Mouse (Mus musculus) left cerebral cortex, postnatal 36 days (tissue): Measurements from ENCODE around the gene Hmx1. TPM values are rescaled to one million over a fixed set of nuclear protein-coding genes. Genes with fewer than 3 reads are reported as not detected.

Source experiments
- DNase-seq, 2 experiments: peaks; one replicate each; pipeline ENCODE4 v3.0.0; 2021 to 2022; ENCODE audit warnings: low spot score in 2 of 2, mixed read lengths in 1 of 2
- intact Hi-C: fragments of 180-260 bp; cut with DNase I; formaldehyde crosslinking; loops from one replicate; pipeline ENCODE4 v1.15.1; 2025
- total RNA-seq, 2 experiments: library from RNA; stranded (reverse); gene quantifications; 2 replicates each; pipeline ENCODE4 v1.2.3; 2021

The Hmx1 gene
- total RNA-seq, 2 experiments from 2014 or later: not detected

DNA sequence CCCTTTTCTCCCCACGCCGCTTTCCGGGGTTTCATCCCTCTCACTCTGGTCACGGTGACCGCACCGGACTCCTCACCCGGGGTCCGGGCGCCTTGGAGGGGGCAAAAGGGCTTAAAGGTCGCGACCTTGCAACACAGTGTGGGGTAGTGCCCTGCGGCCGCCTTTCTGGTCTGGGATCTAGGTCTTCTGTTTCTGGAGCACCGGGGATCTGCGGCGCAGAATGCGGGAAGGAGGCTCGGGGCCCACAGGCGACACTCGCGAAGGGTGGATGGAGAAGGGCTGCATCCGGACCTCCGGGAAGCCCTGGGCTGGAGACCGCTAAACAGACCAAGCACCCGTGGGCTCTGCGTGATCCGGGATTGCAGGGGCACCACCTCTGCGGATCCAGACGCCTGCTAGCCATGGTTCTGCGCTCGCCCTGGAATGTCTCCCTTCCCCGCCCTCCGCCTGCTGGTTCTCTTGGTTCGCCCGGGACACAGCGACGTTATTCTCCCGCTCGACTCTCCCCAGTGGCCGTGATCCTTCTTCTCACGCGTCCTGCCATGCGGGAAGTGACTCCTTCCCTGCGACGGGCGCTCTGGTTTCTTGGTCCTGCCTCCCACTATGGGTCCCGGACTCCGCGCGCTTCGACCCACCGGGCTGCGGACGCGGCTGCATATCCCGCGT, 8.2 kb downstream of the Hmx1 start:
- intact Hi-C loops: loop anchor here (10.0 kb wide), 1 partner anchor 1962 kb away; the partner anchor contains the start of gene Nkx1-1

DNA sequence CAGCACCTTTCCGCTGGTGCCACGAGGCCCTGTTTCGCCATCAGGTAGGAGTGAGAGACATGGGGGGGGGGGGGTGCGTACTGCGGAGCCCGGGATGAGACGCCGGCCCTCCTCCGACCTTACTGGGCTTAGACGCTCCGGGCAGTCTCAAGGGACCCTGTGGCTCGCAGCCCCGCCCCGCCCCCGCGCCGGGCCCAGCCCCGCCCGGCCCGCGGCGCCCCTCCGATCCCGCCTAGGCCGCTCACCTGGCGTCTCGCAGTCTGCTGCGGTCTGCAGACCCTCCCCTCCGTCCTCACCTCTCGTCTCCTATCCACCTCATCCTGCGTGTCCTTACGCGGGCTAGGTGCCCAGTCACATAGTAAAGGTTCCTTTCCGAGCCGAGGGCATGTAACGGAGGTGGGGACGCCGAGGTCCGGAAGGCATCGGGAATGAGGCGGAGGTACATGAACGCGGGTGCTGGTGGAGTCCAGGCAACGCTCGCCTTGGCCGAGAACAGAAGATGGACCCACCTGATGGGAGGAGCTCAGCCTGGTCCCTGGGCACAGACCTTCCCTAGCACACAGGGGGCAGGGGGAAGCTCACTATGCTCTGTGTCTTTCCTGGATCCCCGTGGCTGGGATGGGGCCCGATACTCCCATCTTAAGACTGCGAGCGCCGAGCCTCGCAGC, 8.9 kb downstream of the Hmx1 start:
- DNase-seq: no peak
- intact Hi-C loops: loop anchor here (10.0 kb wide), 1 partner anchor 1963 kb away; the partner anchor contains the start of gene Nkx1-1

More for the DNA sequence above, 8.2 kb downstream of the Hmx1 start:
- no peak for DNase-seq

DNA sequence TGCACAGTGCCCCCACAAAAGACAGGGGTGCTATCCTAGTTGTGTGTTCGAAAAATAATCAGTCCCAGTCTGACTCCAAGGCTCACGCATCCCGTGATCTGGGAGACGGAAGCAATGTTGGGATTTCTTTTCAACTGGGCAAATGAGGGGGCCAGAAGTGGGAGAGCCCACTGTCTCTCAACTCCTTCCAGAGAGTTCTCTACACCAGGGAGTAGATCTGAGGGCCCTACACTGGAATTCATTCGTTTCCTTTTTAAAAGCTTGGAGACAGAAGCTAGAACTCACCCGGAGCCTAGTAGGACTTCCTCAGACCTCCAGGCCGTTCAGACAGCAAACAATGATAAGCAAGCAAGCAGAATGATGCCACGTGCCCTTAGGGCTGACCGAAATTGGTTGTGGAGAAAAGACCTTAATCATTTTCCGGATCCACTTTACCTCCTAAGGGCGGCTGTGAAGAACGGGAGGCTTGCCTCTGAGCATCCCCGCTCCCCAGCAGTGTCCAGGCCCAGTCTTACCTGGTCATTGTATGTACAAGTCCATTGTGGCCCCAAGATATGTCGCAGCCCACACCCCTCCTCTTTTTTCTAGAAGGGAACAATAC, 9.5 kb downstream of the Hmx1 start:
- DNase-seq: no peak
- intact Hi-C loops: loop anchor here (10.0 kb wide), 1 partner anchor 1964 kb away; the partner anchor contains the start of gene Nkx1-1

DNA sequence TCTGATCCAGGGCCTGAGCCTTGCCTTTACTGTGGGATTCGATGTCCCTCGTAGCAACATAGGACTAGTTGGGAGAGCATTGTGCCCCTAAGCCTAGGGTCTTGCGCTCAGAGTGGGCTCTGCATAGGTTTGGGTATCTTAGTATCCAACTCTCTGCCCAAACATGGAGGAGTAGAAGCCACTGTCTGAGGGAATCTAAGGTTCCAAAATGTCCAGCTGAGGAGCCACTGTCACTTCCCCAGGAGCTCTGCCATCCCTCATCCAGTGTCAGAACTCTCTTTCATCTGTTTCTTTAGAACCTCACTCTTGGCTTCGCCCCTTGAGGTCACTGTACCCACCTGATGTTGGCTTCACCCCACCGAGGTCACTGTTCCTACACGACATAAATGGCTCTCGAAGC, 10.2 kb downstream of the Hmx1 start:
- intact Hi-C loops: loop anchor here (10.0 kb wide), 1 partner anchor 1964 kb away; the partner anchor contains the start of gene Nkx1-1
- DNase-seq: no peak

DNA sequence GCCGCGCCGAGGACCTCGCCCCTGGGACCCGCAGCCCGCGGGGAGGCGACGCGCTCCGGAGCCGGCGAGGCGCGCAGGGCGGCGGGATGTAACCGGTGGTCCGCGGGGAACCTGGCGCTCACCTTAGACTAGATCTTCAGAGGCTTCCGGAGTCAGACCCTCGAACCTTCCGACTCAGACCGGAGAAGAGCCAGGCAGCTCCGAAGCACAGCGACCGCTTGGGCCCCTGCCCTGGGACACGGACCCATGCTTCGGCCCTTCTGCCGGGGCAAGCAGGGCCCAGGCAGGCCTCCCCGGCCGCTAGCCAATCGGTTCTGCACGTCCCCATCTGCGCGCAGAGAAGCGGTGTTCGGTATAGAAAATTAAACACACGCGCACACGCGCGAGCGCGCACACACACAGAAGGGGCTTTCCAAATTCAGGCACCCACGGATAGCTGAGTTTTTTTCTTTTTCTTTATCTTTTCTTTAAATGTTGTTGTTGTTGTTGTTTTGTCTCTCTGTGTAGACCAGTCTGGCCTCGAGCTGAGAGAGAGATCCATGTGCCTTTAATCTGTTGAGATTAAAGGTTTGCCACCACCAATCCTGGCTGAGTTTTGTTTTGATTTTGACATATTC, 10.9 kb downstream of the Hmx1 start:
- DNase-seq: no peak
- intact Hi-C loops: loop anchor here (10.0 kb wide), 1 partner anchor 1965 kb away; the partner anchor contains the start of gene Nkx1-1

DNA sequence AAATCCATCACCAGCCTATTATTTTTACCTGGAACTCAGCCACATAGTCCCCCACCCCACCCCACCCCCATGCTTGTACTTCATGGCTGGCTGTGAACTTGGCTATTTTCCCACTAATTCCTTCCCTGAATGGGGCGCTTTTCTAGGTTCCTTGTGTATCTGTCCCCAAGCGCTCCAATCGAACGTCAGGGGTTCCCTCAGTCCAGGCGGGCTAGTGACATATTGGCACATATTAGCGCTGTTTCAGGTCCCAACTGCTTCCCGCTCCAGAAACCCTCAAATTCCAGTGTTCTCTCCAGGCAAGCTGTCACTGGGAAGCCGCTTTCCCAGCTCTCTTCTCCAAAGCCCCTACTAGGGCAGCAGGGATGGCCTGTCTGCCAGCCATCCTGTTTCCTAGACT, 12.3 kb downstream of the Hmx1 start:
- intact Hi-C loops: no loop called here
- DNase-seq: no peak

DNA sequence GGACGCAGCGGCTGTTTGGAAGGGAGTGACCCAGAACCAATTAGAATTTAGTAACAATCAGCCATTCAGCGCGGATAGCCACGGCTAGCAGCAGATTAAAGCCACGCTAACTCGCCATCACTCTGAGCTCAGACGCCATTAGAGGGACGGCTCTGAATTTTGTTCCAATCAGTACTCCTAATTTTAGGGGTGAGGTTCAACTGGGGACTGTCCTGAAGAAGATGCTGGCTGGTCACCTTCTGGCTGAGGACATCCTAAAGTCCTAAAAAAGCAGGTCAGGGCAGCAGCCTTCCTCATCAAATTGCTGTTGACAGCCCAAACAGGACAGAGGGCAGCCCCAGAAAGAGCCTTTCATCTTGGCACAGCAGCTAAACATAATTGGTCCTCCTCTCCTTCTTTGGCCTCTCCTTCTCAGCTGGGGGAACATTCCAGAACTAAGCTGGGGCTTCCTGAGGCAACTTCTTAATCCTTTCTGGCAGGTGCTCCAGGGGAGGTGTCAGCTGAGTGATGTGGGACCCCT, 18.6 kb downstream of the Hmx1 start:
- intact Hi-C loops: no loop called here
- DNase-seq: no peak

DNA sequence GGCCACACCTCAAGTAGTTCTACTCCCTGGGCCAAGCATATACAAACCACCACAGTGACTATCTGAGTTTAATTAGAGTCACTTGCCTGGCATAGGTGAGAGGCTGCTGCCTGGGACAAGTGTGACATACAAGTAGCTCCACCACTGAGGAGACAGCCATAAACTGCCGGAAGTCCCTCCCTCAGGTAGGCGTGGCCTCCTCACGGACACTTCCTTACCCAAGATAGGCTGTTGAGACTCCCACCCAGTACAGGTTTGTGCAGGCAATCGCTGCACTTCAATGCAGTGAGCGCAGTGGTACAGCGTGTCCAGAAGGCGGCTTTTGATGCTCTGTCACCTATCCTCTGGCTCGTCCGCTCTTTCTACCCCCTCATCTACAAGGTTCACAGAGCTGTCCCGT, 22.1 kb downstream of the Hmx1 start:
- no peak for DNase-seq
- intact Hi-C loops: no loop called here

DNA sequence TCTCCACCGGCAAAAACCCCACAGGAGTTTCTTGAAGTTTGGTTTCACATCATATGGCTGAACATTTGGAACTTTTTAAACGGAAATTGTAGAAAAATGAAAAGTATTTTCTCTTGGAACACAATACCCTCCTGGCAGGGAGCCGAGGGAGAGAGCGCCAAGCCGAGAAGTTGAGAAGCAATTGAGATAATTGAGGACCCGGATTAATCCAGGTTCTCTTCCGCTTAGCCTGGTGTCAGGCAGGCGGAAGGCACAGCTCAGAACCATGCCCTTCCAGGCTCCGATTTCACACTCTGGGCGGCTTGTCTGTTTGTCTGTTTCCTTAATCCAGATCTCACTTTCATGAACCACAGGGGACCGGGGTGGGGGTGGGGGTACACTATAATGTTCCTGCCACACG, 23.9 kb downstream of the Hmx1 start:
- DNase-seq: no peak
- intact Hi-C loops: no loop called here

DNA sequence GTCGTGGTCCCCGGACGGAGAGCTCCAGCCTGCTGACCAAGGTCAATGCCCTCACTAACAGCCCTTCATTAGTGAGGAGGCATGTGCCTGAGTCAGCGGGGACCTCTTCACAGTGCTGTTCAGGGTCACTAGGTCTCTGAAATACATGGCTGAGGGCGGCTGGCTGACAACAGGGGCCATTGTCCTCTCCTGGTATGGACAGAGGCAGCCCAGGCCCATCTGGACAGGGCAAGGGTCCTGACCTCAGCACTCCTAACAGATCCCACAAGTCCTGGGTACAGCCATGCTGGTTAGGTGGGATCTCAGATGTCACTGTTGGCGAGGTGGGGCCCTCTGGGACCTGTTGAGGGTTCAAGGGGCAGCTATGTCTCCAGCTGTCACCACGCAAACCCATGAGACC, 28.8 kb downstream of the Hmx1 start:
- intact Hi-C loops: no loop called here
- DNase-seq: no peak

DNA sequence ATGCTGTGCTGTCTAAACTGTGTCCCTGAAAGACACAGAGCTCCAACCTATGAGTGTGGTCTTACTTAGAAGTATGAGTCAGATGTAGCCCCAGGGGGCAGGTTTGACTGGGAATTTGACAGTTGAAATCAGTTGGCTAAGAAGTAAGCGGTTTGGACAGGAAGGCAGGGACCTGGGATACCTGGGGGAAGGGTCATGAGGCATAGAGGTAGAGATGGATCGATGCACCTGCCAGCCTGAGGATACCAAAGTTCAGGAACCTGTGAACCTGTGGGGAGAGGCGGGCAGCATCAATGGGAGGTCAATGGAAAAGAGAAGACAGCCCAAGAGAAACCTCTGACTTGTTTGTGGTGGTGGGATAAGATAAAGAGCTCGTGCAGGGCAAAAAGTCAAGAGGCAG, 32.7 kb downstream of the Hmx1 start:
- DNase-seq: no peak
- intact Hi-C loops: no loop called here

DNA sequence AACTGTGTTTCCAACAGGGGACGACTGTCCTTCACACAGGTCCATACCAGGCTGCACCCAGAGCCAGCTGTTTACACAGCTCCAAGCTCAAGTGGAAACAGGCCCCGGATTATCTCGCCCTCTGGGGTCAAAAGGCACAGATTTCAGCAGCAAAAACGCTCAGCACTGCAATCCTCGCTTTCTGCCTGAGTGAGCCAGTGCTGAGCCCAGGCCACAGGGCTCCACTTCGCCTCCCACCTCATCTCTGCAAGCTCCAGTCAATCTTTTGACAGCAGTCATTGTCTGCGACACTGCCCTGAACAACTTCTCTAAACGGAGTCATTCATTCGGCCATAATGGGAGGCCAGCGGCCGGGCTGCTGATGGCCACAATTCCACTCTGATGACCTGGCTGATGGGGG, 36.3 kb downstream of the Hmx1 start:
- intact Hi-C loops: no loop called here
- no peak for DNase-seq

DNA sequence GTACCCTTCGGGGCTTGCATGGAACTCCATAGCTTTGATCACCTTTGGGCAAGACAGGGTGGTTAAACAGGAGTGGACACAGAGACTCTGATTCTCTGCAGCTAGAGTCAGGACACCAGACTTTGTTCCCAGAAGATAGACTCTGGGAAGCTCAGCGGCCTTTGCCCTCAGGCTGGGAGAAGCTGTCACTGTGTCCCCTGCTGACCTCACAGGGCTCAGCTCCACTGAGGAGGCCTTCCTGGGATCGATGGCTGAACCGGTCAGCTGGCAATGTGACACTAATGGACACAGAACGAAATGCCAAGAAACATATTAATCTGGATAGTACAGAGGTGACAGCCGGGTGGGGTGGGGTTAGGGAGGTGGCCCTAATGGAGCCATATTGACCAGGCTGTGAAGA, 39.0 kb downstream of the Hmx1 start:
- intact Hi-C loops: no loop called here
- DNase-seq: no peak

DNA sequence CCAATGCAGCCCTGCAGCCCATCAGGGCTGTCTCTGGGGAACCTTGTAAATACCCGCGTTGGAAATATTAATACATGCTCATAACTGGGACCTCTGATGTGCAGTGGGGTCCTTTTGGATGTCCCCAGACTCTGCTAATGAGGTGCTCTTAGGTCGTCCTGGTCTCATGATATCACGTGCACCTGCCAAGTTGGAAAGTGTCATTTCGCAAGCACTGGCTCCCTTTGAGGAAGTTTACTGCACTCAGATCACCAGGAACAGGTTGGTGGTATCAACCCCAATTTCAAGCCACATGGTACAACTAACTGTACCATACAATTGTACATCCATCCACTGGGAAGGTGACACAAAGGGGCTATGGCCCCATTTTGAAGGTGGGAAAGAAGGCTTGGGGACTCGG, 39.5 kb downstream of the Hmx1 start:
- DNase-seq: no peak
- intact Hi-C loops: no loop called here

DNA sequence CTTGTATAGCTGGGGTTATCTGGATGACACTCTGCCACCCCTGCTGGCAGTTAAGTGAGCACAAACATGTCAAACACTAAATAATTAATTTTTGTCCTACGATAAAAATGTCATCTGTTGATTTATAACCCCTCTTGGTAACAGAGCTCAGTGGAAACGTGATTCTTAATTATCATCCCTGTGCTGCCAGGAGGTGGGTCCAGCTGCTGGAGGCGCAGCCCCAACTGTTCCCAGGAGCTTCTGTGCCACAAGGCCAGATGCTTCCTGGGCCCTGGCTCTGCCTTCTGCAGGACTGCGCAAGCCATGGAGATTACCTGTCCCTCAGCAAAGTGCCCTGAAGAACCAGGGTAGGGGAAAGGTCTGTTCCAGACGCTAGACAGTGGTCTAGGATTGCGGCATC, 43.2 kb downstream of the Hmx1 start:
- intact Hi-C loops: no loop called here
- no peak for DNase-seq

DNA sequence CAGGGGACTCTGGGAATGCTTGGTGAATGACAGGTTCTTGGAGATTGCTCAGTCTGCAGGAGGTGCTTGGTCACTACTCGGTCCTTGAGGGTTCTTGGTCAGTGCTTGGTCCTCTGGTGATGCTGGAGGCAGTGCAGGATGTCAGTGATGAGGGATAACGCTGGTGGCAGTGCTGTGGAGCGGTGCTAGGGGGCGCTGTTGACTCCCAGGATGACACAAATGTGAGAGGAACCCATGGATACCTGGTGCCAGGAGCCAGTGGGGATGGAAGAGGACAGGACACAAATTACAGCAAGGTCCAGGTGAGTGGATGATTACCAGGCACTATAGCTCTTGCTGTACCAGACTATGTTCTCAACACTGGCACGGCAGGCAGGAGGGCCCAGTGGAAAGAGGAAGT, 45.1 kb downstream of the Hmx1 start:
- intact Hi-C loops: no loop called here
- DNase-seq: no peak

DNA sequence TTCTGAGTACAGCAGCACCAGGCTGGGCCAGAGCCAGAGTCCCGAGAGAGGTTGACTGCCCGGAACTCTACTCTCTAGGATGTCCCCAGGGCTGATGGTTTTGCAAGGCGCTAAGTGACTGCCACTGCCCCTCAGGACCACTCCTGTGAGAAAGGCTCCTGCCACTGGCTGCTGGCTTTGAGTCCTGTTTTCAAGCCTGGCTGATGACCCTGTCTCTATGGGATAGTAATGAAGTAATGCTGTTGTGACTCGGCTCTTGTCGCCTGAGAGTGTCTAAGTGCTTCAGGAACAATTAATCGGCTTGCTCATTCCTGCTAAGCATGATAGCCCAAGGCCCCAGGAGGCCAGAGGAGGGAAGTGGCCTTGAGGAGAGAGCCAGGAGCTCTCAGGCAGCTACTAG, 45.8 kb downstream of the Hmx1 start:
- DNase-seq: no peak
- intact Hi-C loops: no loop called here

DNA sequence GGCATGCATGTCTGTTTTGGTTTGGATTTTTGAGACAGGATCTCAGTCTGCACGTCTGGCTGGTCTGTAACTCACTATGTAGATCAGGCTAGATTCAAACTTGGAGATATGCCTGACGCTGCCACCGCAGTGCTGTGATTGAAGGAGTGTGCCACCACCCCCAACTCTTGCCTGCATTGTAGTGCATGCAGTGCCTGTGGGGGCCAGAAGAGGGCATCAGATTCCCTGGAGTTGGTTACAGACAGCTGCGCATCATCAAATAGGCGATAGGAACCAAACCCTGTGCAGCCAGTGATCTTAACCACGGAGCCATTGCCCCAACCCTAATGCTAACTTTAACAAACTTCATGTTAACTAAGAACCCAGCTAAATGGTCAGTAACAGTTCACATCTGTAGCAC, 49.9 kb downstream of the Hmx1 start:
- DNase-seq: no peak
- intact Hi-C loops: loop anchor here (2.0 kb wide), 1 partner anchor 26 kb away; no protein-coding TSS in a partner anchor

DNA sequence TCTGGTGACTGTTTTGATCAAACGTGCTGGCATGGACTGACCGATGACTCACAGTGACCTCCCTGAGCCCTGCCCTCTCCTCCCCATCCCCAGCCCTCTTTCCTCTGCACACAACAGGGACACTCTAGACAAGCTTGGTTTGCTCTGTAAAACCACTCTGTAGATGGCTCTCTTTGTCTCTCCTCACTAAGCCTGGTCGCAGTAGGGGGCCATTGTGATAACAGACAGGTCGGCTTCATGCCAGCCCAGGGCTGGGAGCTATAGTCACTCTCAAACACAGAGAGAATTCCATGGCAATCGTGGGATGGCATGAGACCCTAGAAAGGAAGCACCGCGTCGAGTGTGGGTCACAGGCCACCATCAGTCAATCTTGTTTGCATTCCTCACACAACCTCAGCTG, 51.6 kb downstream of the Hmx1 start:
- intact Hi-C loops: no loop called here
- no peak for DNase-seq

DNA sequence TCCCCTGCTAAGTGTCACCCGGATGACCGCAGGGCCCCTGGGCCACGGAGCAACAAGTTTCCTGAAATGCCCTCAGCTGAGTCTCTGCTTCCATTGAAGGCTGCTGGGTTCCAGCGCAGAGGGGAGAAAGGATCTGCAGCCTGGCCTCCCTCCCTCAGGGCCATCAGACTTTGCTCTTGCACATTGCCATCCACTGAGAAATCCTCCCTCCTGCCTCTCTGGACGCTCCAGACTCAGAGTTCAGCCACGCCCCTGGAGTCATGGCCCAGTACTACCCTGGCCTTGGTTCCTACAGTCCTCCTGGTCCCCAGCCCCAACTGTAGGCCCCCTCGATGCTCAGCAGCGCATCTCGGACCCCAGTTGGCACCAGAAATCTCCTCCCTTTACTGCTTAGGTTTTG, 52.5 kb downstream of the Hmx1 start:
- intact Hi-C loops: no loop called here
- DNase-seq: no peak
